Comparison of ENCODE assay signal across 8 mouse cellular contexts in genomic region chr10:118746719-118747395, GRCm38 (mm10).
DNase-seq lines count a peak whose midpoint lies in the region.

No protein-coding gene starts in this region.

- DNase-seq in layer of hippocampus, adult 11-12 months (ENCODE audit: low spot score), result peak; percentile 28
- DNase-seq in layer of hippocampus, postnatal 10 days (ENCODE audit: low spot score in 2 of 2), result no peak
- peak; percentile 39 for DNase-seq in embryo, embryonic 10 days (ENCODE audit: low spot score)
- peak; percentile 32 to 38 for DNase-seq in heart, adult 9 months (ENCODE audit: low spot score in 2 of 2)
- DNase-seq in mesoderm, embryonic 11.5 days (ENCODE audit: low read depth, low spot score), result peak; percentile 24
- no peak for DNase-seq in thymus, postnatal 14 days
- DNase-seq in T-cell, adult 2 months (ENCODE audit: low spot score), result no peak
- DNase-seq in MN1 (ENCODE audit: low spot score), result no peak

Comparison
In these comparisons a context has a peak if more than half of its experiments do, and no peak if none do; other contexts are left out.
1. DNase-seq: peak in layer of hippocampus, adult 11-12 months (single experiment), embryo, embryonic 10 days (single experiment), heart, adult 9 months (2 of 2) and mesoderm, embryonic 11.5 days (single experiment); none in layer of hippocampus, postnatal 10 days (0 of 2), thymus, postnatal 14 days (single experiment), T-cell, adult 2 months (single experiment) and MN1 (single experiment).